Mouse (Mus musculus): ENCODE data around the gene Pheta2. TPM values are rescaled to one million over a fixed set of nuclear protein-coding genes. Genes with fewer than 3 reads are reported as not detected.
A peak's percentile ranks its signal among the peaks of the same experiment; 100 is the strongest.

The Pheta2 gene
- polyA plus RNA-seq, 1 experiment, result 0.02 TPM

DNA sequence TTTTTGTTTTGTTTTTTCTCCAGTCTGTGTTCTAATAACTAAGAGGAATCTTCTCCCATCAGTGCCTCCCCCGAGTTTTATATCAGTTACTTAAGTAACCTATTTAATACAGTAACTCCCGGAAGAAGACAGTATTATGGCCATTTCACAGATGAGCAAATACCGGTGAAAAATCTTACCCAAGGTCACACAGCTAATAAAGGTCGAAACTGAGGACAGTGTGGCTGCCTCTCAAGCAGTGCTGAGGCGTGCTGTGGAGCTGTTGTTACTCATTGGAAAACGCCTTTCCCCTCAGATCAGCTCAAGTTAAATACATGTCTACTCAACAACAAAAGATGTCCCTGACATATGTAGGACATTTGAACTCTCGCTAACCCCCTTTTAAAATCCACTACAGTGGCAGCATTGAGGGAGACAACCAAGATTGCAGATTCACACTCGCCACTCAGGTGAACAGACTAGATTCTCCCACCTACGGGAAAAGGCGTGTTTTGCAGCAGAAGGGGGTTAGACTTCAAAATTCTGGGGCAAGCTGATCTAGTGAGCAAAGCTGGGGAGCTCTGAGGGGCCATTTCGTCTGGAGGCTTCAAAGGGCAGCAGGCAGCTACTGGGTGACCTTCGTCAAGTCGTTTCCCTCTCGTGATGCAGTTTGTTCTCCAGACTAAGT is 14.5 kb downstream of the Pheta2 start:
- no peak for TF ChIP-seq MYOG (IDR thresholded peaks at IDR 0.05; ENCODE audit: control insufficient read depth, extremely low read depth, insufficient read length)
- TF ChIP-seq USF1 (IDR thresholded peaks at IDR 0.05; ENCODE audit: low read depth), result no peak
- no peak for TF ChIP-seq MYOD1 (IDR thresholded peaks at IDR 0.05; ENCODE audit: control insufficient read depth, insufficient read length, low read depth)
- no peak for TF ChIP-seq FOSL1 (IDR thresholded peaks at IDR 0.05; ENCODE audit: insufficient read depth, low read length, poor library complexity, severe bottlenecking)
- no peak for TF ChIP-seq MAX (IDR thresholded peaks at IDR 0.05)
- TF ChIP-seq CTCF (IDR thresholded peaks at IDR 0.05; ENCODE audit: control insufficient read depth, insufficient read depth, insufficient read length), result no peak
- no peak for TF ChIP-seq CEBPB (IDR thresholded peaks at IDR 0.05; ENCODE audit: low read depth)
- H3K4me3 ChIP-seq (ENCODE audit: insufficient read depth, poor library complexity, severe bottlenecking), result peak overlapping the region; percentile 100
- H3ac ChIP-seq (ENCODE audit: control insufficient read depth, insufficient read length, low read depth), result peak overlapping the region; percentile 95
- H3K79me3 ChIP-seq (ENCODE audit: low read depth), result peaks cover 25% of the 10 kb centered on the region
- no peaks in the 10 kb centered on the region for H3K27me3 ChIP-seq (ENCODE audit: control insufficient read depth, insufficient read depth, insufficient read length)
- H3K79me2 ChIP-seq (ENCODE audit: control insufficient read depth, insufficient read depth), result peaks cover 47% of the 10 kb centered on the region
- peaks cover 33% of the 10 kb centered on the region for H3K36me3 ChIP-seq (ENCODE audit: control insufficient read depth, insufficient read depth)

GRCm38 (mm10) chr15:82353745-82354113 is 15.0 kb downstream of the Pheta2 start:
- H3K79me2 ChIP-seq (ENCODE audit: control insufficient read depth, insufficient read depth), result peaks cover 42% of the 10 kb centered on the region
- peak overlapping the region; percentile 95 for H3ac ChIP-seq (ENCODE audit: control insufficient read depth, insufficient read length, low read depth)
- H3K36me3 ChIP-seq (ENCODE audit: control insufficient read depth, insufficient read depth), result peaks cover 27% of the 10 kb centered on the region
- TF ChIP-seq FOSL1 (IDR thresholded peaks at IDR 0.05; ENCODE audit: insufficient read depth, low read length, poor library complexity, severe bottlenecking) (no peak), USF1 (IDR thresholded peaks at IDR 0.05; ENCODE audit: low read depth) (no peak), MYOD1 (IDR thresholded peaks at IDR 0.05; ENCODE audit: control insufficient read depth, insufficient read length, low read depth) (no peak), MAX (IDR thresholded peaks at IDR 0.05) (no peak), CEBPB (IDR thresholded peaks at IDR 0.05; ENCODE audit: low read depth) (no peak), CTCF (IDR thresholded peaks at IDR 0.05; ENCODE audit: control insufficient read depth, insufficient read depth, insufficient read length) (no peak), MYOG (IDR thresholded peaks at IDR 0.05; ENCODE audit: control insufficient read depth, extremely low read depth, insufficient read length) (no peak)
- H3K79me3 ChIP-seq (ENCODE audit: low read depth), result peaks cover 25% of the 10 kb centered on the region
- H3K4me3 ChIP-seq (ENCODE audit: insufficient read depth, poor library complexity, severe bottlenecking), result peak overlapping the region; percentile 100
- H3K27me3 ChIP-seq (ENCODE audit: control insufficient read depth, insufficient read depth, insufficient read length), result no peaks in the 10 kb centered on the region

DNA sequence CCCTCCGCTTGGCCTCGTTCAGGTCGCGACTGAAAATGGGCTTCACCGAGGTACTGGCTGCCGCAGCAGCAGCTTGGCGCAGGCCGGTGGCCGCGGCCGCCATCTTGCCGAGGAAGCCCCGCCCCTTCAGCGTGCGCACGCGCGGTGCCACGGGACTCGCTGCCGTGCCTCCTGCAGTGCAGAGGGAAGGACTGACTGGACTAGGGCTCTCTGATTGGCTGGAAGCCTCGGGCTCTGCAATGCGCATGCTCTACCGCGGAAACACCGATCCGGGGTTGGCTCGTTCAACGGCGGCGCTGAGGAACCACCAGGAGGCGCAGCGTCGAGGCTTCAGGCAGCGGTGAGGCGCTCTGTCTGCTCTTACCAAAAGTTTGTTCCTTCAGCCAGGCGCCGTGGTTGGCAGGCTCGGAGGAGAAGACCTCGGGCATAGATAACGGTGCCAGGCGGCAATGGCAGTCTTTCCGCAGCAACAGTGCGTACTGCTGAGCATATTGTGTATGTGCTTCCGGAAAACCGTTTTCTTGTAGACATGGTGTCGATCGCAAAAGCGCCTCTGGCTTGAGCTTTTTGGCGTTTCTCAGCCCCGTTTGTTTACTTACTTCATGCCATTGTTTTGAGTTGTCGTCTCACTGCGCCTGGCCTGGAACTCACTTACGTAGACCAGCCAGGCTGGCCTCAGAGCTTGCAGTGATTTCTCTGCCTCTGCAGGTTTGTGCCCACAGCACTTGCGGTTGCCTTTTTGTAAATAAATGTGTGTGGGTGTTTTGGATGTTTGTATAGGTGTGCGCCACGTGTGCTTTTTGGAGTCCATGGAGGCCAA is 15.6 kb downstream of the Pheta2 start, which contains the start of gene Ndufa6:
Gene Ndufa6, minus strand, starts transcription at position 197 of the 820 bp plus-strand sequence.
- H3K27me3 ChIP-seq (ENCODE audit: control insufficient read depth, insufficient read depth, insufficient read length), result no peaks in the 10 kb centered on the region
- peaks cover 21% of the 10 kb centered on the region for H3K36me3 ChIP-seq (ENCODE audit: control insufficient read depth, insufficient read depth)
- peak within 1 kb of the TSS; percentile 95 for H3ac ChIP-seq (ENCODE audit: control insufficient read depth, insufficient read length, low read depth)
- H3K4me3 ChIP-seq (ENCODE audit: insufficient read depth, poor library complexity, severe bottlenecking), result peak within 1 kb of the TSS; percentile 100
- TF ChIP-seq MAX (IDR thresholded peaks at IDR 0.05), result peak; percentile 83
- TF ChIP-seq FOSL1 (IDR thresholded peaks at IDR 0.05; ENCODE audit: insufficient read depth, low read length, poor library complexity, severe bottlenecking), result no peak
- peak; percentile 98 for TF ChIP-seq CTCF (IDR thresholded peaks at IDR 0.05; ENCODE audit: control insufficient read depth, insufficient read depth, insufficient read length)
- TF ChIP-seq CEBPB (IDR thresholded peaks at IDR 0.05; ENCODE audit: low read depth), result no peak
- TF ChIP-seq MYOD1 (IDR thresholded peaks at IDR 0.05; ENCODE audit: control insufficient read depth, insufficient read length, low read depth), result no peak
- no peak for TF ChIP-seq USF1 (IDR thresholded peaks at IDR 0.05; ENCODE audit: low read depth)
- no peak for TF ChIP-seq MYOG (IDR thresholded peaks at IDR 0.05; ENCODE audit: control insufficient read depth, extremely low read depth, insufficient read length)
- H3K79me2 ChIP-seq (ENCODE audit: control insufficient read depth, insufficient read depth), result peaks cover 42% of the 10 kb centered on the region
- peaks cover 25% of the 10 kb centered on the region for H3K79me3 ChIP-seq (ENCODE audit: low read depth)

DNA sequence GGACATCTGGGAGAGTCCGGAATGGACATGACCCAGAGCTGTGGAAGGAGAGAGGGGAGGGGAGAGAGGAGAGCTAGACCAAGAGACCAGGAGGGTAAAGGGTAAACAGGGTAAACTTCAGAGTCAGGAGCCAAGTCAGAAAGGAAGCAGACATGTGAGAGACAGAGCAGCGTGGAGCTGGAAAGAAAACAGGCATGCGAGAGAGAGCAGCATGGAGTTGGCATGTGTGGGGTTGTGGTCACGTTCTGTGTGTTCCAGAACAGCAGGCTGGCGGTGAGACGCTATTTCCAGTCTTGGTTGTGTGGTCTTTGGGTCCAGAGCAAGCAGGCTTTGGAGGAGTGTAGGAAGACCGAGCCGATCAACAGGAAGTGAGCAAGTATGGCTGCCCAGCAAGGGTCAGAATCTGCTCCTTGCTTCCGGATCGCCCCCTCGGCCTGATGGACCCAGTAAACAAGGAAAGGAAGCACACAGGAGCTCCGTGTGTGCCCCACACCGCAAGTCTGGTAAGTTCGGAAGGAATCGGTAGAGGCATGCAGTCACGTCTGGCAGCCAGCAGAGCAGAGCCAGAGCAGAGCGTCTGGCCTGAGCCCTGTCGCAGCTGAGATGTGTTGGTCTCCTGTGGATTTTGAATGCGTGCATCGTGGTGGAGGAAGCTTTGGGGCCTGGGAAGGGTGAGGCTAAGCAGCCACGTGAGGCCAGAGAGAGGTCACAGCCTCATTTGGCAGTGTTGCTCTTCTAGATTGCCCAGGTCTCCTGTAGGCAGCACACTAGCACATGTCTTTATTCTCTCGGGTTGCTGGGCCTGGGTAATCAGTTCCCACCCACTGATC is 19.9 kb downstream of the Pheta2 start:
- Histone ChIP-seq H3K79me3 (ENCODE audit: low read depth) (peaks cover 1% of the 10 kb centered on the region), H3K27me3 (ENCODE audit: control insufficient read depth, insufficient read depth, insufficient read length) (no peaks in the 10 kb centered on the region), H3K4me3 (ENCODE audit: insufficient read depth, poor library complexity, severe bottlenecking) (no peak overlapping the region), H3K79me2 (ENCODE audit: control insufficient read depth, insufficient read depth) (peaks cover 5% of the 10 kb centered on the region), H3ac (ENCODE audit: control insufficient read depth, insufficient read length, low read depth) (no peak overlapping the region), H3K36me3 (ENCODE audit: control insufficient read depth, insufficient read depth) (no peaks in the 10 kb centered on the region)
- TF ChIP-seq CTCF (IDR thresholded peaks at IDR 0.05; ENCODE audit: control insufficient read depth, insufficient read depth, insufficient read length) (no peak), FOSL1 (IDR thresholded peaks at IDR 0.05; ENCODE audit: insufficient read depth, low read length, poor library complexity, severe bottlenecking) (no peak), MYOG (IDR thresholded peaks at IDR 0.05; ENCODE audit: control insufficient read depth, extremely low read depth, insufficient read length) (no peak), MYOD1 (IDR thresholded peaks at IDR 0.05; ENCODE audit: control insufficient read depth, insufficient read length, low read depth) (no peak), MAX (IDR thresholded peaks at IDR 0.05) (no peak), USF1 (IDR thresholded peaks at IDR 0.05; ENCODE audit: low read depth) (no peak), CEBPB (IDR thresholded peaks at IDR 0.05; ENCODE audit: low read depth) (no peak)

DNA sequence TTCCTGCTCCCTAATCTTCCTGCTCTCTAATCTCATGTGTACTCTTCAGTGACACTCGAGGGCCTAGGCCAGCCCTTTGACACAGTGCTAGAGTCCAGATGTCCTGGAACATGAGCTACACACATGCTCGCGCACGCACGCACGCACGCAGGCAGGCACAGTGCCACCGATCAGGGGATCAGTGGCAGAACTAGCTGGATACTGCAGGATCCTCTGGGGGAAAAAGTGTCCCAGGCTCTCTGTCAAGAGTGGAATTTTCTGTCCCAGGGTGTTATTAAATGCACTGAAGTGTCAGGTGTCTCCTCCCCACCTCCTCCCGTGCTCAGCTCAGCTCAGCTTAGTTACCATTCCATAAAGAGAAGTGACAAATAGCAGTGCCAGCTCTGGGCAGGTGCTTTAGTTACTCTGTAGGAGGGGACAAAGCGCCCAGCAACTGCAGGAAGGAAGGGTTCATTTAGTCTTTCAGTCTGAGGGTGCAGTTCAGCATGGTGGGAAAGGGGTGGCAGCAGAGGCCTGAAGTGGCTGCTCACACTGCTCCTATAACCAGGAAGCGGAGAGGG is 22.8 kb downstream of the Pheta2 start:
- Histone ChIP-seq H3K27me3 (ENCODE audit: control insufficient read depth, insufficient read depth, insufficient read length) (no peaks in the 10 kb centered on the region), H3K79me3 (ENCODE audit: low read depth) (no peaks in the 10 kb centered on the region), H3K4me3 (ENCODE audit: insufficient read depth, poor library complexity, severe bottlenecking) (no peak overlapping the region), H3K36me3 (ENCODE audit: control insufficient read depth, insufficient read depth) (no peaks in the 10 kb centered on the region), H3ac (ENCODE audit: control insufficient read depth, insufficient read length, low read depth) (no peak overlapping the region), H3K79me2 (ENCODE audit: control insufficient read depth, insufficient read depth) (no peaks in the 10 kb centered on the region)
- TF ChIP-seq MAX (IDR thresholded peaks at IDR 0.05) (no peak), CEBPB (IDR thresholded peaks at IDR 0.05; ENCODE audit: low read depth) (no peak), MYOG (IDR thresholded peaks at IDR 0.05; ENCODE audit: control insufficient read depth, extremely low read depth, insufficient read length) (no peak), FOSL1 (IDR thresholded peaks at IDR 0.05; ENCODE audit: insufficient read depth, low read length, poor library complexity, severe bottlenecking) (no peak)
